ENCODE assay signal across 29 mouse cellular contexts in genomic region chr1:174303162-174303561, GRCm38 (mm10). TPM values are rescaled to one million over a fixed set of nuclear protein-coding genes. Genes with fewer than 3 reads are reported as not detected.
"Had no signal": no experiment of that assay in that cellular context is flagged by ENCODE, and none has a peak within 500 bp of the region (broad histone marks: within the 10 kb centered on the region; RNA-seq: fewer than 3 reads in every experiment).

No protein-coding gene starts in this region.

- DNase-seq: liver, embryonic 13.5 days; liver, postnatal 0 days; lung, adult 2 months; lung, postnatal 14 days; lung, postnatal 36 days; midbrain, embryonic 14.5 days; retina, postnatal 1 day; right cerebral cortex, adult 18-20 months; right cerebral cortex, postnatal 25 days; right cerebral cortex, postnatal 4 days; spleen, adult 18-20 months; thymus, adult 18-20 months; thymus, postnatal 14 days; thymus, postnatal 36 days had no signal

- H3K9me3 ChIP-seq: liver, embryonic 13.5 days; liver, embryonic 15.5 days; lung, embryonic 15.5 days; megakaryocyte, embryonic 14.5 days; midbrain, embryonic 10.5 days; midbrain, embryonic 12.5 days; neural tube, embryonic 12.5 days had no signal

- H3K4me2 ChIP-seq: liver, embryonic 13.5 days; liver, embryonic 15.5 days; lung, embryonic 15.5 days; midbrain, embryonic 12.5 days; neural tube, embryonic 12.5 days had no signal

- ATAC-seq: liver, postnatal 0 days; lung, postnatal 0 days had no signal

- H3K4me3 ChIP-seq: liver, embryonic 13.5 days; liver, embryonic 15.5 days; lung, embryonic 15.5 days; megakaryocyte, embryonic 14.5 days; midbrain, embryonic 10.5 days; midbrain, embryonic 12.5 days; neural tube, embryonic 12.5 days had no signal

- H3K27me3 ChIP-seq: liver, embryonic 13.5 days; liver, embryonic 15.5 days; lung, embryonic 15.5 days; megakaryocyte, embryonic 14.5 days; midbrain, embryonic 12.5 days; neural tube, embryonic 12.5 days had no signal

- H3K36me3 ChIP-seq: liver, embryonic 13.5 days; liver, embryonic 15.5 days; lung, embryonic 15.5 days; midbrain, embryonic 10.5 days; midbrain, embryonic 12.5 days; neural tube, embryonic 12.5 days had no signal

- H3K4me1 ChIP-seq: liver, embryonic 13.5 days; liver, embryonic 15.5 days; lung, embryonic 15.5 days; megakaryocyte, embryonic 14.5 days; midbrain, embryonic 10.5 days; midbrain, embryonic 12.5 days; neural tube, embryonic 12.5 days had no signal

- H3K27ac ChIP-seq: liver, embryonic 13.5 days; liver, embryonic 15.5 days; lung, embryonic 15.5 days; macrophage; midbrain, embryonic 10.5 days; midbrain, embryonic 12.5 days; neural tube, embryonic 12.5 days had no signal

- H3K9ac ChIP-seq: liver, embryonic 13.5 days; liver, embryonic 15.5 days; liver, postnatal 0 days; lung, embryonic 15.5 days; midbrain, embryonic 12.5 days; neural tube, embryonic 12.5 days had no signal

RNA-seq across cellular contexts. Expression of gene Mptx1, which starts 27.2 kb away (rescaled TPM):
- total RNA-seq: megakaryocyte progenitor cell, adult 5-6 weeks; midbrain, postnatal 0 days; monocyte, adult 5-6 weeks; neutrophil, adult 5-6 weeks had no signal
- polyA plus RNA-seq: liver, embryonic 13.5 days; liver, embryonic 15.5 days; liver, postnatal 0 days; lung, adult 2 months; lung, embryonic 15.5 days; lung, postnatal 0 days; macrophage; midbrain, embryonic 10.5 days; midbrain, embryonic 12.5 days; midbrain, embryonic 14.5 days; midbrain, postnatal 0 days; neural tube, embryonic 12.5 days; neural tube, embryonic 14.5 days had no signal

RNA-seq across cellular contexts. Expression of gene Olfr419, which starts 51.3 kb away (rescaled TPM):
- total RNA-seq: megakaryocyte progenitor cell, adult 5-6 weeks; midbrain, postnatal 0 days; monocyte, adult 5-6 weeks; neutrophil, adult 5-6 weeks had no signal
- polyA plus RNA-seq: lung, adult 2 months; lung, embryonic 15.5 days; lung, postnatal 0 days; macrophage; midbrain, embryonic 10.5 days; midbrain, embryonic 12.5 days; midbrain, embryonic 14.5 days; midbrain, postnatal 0 days; neural tube, embryonic 12.5 days; neural tube, embryonic 14.5 days; small intestine, adult 2 months; thymus, postnatal 0 days had no signal
